Mouse (Mus musculus): ENCODE results near the gene L3mbtl4.

DNA sequence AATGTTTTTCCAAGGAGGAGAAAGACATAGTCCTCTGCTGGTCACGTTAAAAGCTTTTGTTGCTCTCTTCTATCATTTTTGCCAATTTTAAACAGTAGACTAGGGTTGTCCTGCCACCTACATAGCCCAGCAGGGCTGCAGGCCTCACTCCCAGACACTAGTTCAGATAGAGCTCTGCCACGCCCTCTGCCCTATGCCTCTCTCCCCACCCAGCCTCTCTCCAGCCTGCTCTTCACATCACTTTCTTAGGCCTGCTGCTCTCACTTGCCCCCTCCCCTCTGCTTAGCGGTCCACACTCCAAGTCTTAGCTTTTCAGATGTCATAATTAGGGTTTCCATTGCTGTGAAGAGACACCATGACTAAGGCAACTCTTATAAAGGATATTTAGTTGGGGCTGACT lies 437.8 kb downstream of the L3mbtl4 start:
- TF ChIP-seq EP300 (IDR thresholded peaks at IDR 0.05) (no peak), CTCF (IDR thresholded peaks at IDR 0.05) (no peak)

Data from lung, postnatal 0 days (tissue).